Mouse (Mus musculus) liver, adult 2 months (tissue): Measurements from ENCODE around the gene Dntt.

Experiments
- CTCF ChIP-seq: fragments of 200-500 bp; IDR thresholded peaks from 2 replicates; pipeline ENCODE4 v1.5.1; 2011; ENCODE audit warnings: low read depth, low read length, control low read depth
- POLR2A ChIP-seq: fragments of 200-500 bp; IDR thresholded peaks from 2 replicates; pipeline ENCODE4 v1.6.1; 2011; ENCODE audit warnings: low read length, control low read depth; ENCODE audit not compliant: insufficient read depth; ENCODE audit errors: extremely low read depth

GRCm38 (mm10) chr19:41045091-41045770 lies 16.2 kb downstream of the Dntt start:
- TF ChIP-seq CTCF, result no peak
- no peak for TF ChIP-seq POLR2A
